Mouse (Mus musculus): ENCODE measurements around the gene 4933427D14Rik.
A peak's percentile ranks its signal among the peaks of the same experiment; 100 is the strongest.
"Not testable (repeated sequence)": the region's sequence is repeated elsewhere in the genome, so short reads cannot be mapped to it uniquely, and the experiment has no call there.

Gene 4933427D14Rik

DNA sequence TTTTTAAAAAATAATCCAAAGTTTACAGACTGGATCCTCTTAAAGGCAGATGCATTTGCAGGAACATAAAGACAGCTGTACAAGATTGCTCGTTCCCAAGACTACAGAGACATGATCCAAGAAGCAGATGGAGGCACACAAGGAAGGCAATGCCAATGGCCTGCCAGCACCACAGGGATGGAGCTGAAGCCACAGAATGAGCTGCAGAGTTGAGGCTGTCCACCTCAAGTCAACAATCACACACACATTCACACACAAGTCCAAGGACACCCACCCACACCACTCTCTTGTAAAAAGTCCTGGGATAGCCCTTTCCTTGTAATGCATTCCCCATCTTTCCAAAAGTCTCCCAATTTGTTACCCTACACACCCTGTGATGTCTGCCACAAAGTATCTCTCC, 3.8 kb downstream of the 4933427D14Rik start:
- DNase-seq (ENCODE audit: low read depth): no peak

DNA sequence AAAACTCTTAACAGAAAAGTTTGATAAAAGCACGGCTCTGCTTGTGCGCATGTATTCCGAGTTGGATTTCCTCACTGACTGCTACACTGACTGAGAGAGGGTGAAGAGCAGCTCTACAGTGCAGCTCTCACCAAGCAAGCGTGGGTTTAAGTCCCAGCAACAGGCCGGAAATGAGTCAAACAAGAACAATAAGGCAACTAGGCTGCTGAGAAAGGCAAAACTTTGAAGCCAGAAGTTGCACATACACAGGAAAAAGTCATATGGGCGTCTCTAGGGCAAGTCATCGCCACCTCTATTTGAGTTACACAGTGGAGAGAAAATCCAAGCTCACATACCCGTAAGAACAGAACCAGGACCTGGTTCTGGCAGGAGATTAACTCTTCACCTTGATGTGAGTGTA, 10.8 kb downstream of the 4933427D14Rik start:
- DNase-seq (ENCODE audit: low read depth): peak; percentile 39

DNA sequence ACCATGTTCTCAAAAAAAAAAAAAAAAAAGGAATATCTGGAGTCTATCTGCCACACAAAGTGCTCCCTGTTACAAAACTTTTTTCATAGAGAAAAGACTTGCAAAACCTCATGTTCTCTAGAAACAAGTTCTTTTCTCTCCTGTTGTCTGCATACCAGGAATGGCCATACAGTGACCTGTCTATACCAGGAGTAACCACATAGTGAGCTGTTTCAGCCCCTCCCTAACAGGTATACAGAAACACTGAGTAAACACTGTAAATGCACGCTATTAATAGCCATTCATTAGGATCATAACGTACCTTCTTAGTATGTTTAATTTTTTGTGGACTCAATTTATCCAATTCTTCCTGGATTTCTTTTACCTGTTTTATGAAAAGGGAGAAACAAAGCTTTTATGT, 13.0 kb downstream of the 4933427D14Rik start:
- no peak for DNase-seq (ENCODE audit: low read depth)

DNA sequence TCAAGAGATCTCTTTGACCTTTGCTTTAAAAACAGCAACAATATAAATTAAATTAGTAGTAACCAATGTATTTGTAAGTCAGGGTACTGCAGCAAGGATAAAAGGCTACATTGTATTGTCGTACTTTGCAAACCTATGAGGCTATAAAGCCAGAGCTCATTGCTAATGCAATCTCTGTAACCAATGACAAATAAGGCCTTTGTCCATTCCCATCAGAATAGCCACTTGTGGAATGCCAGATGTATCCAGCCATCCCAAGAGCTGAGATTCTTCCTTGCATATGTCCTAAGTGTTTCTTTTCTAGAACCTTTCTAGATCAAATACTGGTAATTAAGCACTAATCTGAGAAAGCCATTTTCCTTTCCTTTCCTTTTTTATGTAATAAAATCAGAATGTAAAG, 16.4 kb downstream of the 4933427D14Rik start:
- DNase-seq (ENCODE audit: low read depth): no peak

DNA sequence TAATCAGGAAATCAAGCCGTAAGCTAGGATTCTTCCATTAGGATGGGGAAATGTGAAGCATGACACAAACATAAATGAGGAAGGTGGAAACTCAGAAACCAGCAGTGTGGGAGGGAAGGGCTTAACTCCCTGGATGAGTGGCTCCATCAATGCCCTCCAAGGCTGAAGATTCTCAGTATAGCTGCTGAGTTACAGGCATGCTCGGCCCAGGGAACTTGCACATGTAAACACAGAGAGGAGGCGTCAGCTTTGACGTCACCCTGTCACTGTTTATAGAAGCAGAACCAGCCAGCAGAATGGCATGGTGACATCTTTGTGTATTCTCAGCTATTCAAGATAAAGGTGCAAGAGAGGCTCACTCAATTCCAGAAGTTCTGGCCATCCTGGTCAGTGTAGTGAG, 23.0 kb downstream of the 4933427D14Rik start:
- no peak for DNase-seq (ENCODE audit: low read depth)

DNA sequence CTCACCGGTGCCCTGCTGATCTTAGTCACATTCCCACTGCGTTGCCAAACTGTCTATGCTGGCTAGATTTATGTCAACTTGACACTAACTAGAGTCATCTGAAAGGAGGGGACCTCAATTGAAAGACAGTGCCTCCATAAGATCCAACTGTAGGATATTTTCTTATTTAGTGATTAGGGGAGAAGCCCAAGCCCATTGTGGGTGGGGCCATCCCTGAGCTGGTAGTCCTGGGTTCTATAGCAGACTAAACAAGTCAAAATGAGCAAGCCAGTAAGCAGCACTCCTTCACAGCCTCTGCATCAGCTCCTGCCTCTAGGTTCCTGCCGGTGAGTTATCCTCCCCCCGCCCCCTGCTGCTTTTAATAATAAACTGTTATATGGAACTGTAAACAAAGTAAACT, 26.1 kb downstream of the 4933427D14Rik start:
- no peak for DNase-seq (ENCODE audit: low read depth)

DNA sequence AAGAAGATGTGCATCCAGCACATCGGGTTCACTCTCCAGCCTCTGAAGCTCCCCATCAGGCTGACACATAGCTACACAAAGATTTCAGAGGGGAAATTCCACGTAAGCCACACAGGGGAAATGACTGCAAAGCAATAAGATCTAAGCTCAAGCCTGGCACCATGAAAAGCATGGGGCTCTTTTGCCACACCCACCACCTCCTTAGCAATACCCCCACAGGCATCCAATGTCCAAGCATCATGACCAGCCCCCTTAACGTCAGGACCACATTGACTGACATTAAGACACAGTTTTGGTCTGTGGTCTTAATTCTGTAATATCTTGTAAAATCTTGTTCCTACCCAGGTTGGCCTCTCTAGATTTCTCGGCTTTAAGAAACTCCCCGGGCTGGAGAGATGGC, 26.7 kb downstream of the 4933427D14Rik start:
- DNase-seq (ENCODE audit: low read depth): no peak

DNA sequence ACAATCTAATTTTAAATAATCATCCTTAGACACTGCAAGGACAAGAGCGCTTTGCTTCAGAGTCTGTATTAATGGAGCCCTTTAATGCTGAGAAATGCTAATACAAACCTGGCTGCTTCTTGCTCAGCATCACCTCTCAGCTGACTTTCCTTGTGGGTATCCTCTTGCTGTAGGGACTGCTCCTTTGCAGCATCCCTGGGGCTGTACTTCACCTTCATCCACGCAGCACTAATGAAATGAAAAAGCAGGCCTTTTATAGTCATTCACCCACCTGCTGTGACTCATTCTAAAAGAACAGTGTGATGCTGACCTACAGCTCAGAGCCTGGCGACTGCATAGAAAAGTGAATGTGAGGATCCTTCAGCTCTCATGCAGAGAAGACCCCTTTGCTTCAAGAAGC, 30.7 kb downstream of the 4933427D14Rik start:
- DNase-seq (ENCODE audit: low read depth): no peak

DNA sequence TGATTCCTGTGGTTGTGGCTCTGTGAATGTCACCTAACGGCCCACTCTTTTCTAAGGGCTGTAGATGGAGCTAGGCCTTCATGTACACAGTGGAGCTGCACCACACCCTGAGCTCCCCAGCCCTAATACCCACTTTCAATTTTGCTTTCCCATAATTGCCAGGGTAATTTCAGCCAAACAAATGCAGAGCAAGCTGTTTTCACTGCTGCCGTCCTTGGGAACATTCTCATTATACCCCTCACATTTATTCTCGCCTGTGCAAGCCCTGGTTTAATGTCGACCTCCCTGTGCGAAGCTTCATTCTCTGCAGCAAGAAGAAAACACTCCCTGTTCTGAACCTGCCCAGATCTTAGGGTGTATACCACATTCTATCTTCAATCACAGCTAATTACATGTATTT, 31.3 kb downstream of the 4933427D14Rik start:
- no peak for DNase-seq (ENCODE audit: low read depth)

DNA sequence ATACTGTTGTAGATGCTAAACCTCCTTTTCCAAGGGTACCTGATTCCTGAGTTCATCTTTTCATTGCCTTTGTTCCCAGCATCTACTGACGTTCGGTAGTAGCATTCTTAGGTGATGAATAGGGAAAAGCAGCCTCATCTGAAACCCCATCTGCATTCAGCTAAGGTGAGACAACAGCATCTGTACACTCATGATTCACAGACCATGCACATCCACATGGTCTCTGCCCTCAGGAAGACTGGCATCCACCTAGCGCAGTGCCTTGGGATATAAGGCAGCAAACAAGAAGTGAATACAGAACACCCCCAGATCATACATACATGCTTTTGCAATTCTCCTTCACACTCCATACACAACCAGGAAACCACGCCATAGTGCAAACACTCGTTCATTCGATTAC, 32.5 kb downstream of the 4933427D14Rik start:
- no peak for DNase-seq (ENCODE audit: low read depth)

DNA sequence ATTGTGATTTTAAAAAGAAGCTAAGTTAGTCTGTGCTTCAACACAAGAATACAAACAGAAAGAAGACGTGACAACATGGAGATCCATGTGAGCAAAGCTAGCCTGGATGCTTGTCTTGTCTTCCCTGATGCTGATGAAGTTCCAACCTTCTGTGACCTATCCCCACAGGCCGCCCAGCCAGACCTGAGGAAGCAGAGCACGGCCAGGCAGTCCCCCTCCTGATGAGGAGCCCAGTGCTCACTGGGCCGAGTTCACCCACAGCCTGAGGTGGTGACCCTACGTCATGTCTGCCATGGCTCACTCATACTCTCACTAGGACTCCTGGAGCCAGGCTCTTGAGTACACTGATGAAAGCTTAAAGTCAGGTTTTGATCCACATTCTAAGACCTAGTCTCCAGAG, 33.8 kb downstream of the 4933427D14Rik start:
- DNase-seq (ENCODE audit: low read depth): no peak

DNA sequence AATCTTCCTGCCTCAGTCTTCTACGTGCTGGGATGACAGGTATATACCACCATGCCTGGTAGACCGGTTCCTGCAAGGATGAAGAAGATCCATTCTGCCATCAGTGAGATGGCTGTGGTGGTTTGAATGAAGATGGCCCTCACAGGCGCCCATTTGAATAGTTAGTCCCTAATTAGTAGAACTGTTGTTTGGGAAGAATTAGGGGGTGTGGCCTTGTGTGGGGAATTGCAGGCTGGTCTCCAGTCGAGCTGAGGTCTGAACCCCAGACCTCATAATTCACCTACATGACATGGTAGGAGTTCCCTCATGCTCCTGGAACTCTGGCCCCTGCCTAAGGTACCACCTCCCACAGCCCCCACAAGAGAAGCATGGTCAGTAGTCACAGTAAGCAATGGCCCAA, 35.4 kb downstream of the 4933427D14Rik start:
- DNase-seq (ENCODE audit: low read depth): not testable (repeated sequence)

DNA sequence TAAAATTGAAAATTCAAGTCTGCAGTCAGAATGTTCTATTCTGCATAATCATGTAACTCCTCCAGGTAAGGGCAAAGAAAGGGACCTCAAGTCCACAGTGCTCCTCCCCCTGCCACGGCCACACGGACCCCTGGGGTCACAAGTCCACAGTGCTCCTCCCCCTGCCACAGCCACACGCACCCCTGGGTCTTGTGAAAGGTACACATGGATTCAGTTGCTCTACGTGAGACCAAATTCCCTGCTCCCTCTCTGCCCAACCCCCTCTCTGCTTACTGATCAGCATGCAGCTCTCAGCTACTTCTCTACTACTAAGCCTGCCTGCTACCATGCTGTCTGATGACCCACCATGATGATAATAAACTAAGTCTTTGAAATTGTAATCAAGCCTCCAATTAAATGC, 37.4 kb downstream of the 4933427D14Rik start:
- DNase-seq (ENCODE audit: low read depth): no peak

DNA sequence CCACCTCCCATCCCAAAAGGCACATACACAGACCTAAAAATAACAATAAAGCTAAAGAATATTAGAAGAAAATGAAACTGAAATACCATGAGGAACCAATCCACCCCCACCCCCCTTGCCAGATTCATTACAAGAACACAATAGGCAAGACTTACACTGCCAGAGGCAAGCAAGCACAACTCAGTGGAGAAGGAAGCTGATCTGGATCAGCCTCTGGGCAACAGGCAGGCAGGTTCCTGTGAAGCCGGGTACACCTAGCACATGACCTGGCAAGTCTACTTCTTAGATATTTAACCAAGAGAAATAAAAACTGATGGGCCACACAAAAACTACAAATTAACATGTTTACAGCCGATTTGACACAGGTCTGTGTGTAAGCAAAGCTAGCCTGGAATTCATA, 44.1 kb downstream of the 4933427D14Rik start:
- DNase-seq (ENCODE audit: low read depth): no peak

DNA sequence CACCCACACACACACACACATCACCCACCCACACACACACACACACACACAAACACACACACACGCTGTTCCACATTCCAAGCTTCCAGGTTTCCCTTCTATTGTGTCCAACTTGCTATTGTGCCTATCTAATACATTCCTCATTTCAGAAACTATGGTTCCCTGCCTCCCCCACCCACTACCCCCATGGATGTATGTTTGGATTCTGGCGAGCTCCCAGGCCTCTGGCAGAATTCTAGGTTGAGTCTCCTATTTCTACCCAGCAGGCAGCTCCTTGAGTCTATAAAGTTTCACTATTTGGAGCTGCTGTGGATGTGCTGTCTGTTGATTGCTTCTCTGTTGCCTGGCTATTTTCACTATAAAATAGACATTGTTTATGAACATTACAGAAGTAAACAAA, 50.6 kb downstream of the 4933427D14Rik start:
- DNase-seq (ENCODE audit: low read depth): no peak

DNA sequence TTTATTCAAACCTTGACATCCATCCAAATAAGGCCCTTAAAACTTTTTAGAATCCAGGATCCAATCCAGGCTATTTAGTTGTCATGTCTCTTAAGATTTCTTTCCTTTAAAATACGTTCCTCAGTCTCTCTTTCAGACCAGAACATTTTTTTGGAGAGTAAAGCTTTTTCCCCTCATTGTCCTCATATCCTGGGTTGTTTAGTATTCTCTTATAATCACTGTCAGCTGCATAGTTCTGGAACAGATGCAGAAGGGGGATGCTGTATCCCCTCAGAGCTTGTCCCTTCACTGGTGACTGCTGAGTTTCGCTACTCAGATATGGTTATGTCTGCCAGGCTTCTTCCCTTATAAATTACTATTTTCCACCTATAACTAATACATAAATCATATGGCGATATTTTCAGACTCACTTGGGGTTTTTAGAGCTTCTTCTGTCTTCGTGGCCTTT, 51.3 kb downstream of the 4933427D14Rik start:
- no peak for DNase-seq (ENCODE audit: low read depth)

DNA sequence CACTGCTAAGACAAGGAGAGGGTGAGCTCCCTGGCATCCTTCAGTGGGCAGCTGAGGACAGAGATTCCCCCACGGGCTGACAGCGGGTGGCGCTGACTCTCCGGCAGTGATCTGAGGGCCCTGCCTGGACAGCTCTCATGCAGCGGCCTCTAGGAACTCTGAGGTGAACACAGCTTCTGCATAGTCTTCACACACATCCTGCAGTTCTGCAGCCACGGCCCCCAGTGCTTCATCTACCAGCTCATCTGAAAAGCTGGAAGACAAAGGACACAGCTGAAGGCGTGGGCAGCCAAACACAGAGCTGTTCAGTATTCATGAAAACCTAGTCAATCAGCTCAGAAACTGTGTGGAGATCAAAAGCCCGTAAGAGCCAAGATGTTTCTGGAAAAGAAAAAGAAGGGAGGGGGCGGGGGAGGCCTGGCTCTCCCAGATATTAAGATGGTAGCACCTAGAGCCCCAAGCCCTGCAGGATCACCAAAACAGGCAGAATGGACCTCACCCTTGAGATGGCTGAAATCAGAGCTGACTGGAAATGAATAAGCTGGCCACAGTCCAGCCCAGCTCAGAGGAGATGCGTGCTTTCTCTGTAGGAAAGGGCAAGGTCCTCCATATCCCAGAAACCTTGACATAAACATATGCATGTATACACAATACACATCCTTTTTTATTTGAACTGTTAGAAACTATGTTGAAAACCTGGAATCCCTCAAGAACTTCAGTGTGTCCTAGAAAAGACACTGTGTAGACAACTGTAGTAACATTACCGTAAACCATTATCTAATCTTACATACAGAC, 51.9 kb downstream of the 4933427D14Rik start:
- DNase-seq (ENCODE audit: low read depth): no peak

DNA sequence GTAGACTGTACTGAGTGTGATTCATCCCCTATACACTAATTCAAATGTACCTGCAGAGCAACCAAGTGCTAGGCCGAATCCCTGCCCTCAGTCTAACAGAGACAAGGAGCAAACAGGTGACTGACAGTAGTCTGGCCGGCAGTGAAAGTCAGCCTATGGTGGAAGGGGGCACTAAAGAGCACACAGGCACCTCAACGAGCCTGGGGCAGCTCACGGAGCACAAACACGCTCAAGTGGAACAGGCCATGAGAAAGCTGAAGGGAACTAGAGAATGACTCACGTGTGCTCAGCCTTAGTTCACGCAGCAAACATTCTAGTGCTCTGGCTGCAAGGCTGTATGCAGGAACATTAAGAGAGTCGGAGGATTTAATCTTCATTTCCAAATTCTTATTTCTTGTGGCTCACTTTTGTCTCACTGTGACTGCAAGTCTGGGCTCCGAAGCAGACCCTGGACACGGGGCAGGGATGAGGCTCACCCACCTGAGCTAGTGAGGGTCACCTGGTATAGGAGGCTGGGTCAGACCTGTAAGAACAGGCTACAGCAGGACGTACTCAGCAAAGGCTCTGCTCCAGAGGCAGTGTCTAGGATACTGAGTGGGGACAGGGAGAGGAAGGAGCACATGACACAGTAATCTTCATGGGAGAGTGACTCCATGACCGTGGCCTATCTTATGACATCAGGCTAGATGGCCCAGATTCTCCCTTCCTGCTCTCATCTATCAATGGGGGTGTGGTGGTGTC, 54.0 kb downstream of the 4933427D14Rik start:
- no peak for DNase-seq (ENCODE audit: low read depth)

DNA sequence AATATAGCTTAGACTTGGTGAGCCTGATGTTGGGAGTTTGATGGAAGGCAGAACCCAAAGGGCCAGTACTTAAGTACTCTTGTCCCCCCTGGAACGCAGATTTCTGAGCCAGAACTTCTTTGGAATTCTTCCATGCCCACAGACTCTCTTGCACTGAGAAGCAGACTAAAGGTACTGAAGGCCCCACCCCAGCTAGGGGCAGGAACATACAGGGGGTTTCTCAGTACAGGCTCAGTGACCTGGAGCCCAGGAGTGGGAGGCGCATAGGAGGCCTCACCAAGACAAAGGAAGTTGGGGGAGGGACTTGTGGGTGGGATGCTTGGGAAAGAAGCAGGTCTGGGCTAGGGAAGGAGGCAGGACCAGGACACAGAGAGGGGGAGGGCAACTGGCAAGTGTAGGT, 56.1 kb downstream of the 4933427D14Rik start:
- DNase-seq (ENCODE audit: low read depth): no peak

DNA sequence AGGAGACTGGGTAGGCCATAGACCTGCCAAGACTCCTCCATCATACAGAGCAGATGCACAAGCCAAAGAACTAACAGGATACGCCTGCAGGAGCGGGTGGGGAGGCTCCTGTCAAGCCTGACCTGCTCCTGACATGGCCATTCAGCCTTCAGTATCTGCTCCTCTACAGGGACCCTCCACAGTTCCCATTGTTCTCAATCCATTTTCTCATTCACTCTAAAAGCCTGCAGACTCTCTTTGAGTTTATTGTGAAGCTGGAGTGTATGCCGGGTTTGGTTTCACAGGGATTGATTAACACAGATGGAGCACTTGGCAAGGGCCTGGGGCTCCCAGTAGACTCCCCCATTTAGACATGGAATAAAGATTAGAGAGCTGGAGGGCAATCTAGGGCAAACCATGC, 59.3 kb downstream of the 4933427D14Rik start:
- DNase-seq (ENCODE audit: low read depth): no peak

DNA sequence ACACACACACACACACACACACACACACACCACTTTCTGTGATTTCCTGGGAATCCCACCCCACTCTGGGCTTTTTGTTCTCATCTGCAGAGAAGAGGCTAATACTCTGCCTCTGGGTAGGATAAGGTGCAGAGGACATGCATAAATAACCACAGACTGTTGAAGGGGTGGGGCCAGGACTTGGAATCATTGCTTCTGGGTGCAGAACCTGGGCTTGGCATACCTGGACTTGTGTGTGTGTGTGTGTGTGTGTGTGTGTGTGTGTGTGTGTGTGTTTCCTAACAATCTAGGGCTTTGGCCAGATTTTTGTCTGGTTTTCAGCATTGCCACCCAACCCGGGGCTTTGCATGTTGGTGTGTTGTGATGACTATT, 61.4 kb downstream of the 4933427D14Rik start:
- DNase-seq (ENCODE audit: low read depth): no peak

DNA sequence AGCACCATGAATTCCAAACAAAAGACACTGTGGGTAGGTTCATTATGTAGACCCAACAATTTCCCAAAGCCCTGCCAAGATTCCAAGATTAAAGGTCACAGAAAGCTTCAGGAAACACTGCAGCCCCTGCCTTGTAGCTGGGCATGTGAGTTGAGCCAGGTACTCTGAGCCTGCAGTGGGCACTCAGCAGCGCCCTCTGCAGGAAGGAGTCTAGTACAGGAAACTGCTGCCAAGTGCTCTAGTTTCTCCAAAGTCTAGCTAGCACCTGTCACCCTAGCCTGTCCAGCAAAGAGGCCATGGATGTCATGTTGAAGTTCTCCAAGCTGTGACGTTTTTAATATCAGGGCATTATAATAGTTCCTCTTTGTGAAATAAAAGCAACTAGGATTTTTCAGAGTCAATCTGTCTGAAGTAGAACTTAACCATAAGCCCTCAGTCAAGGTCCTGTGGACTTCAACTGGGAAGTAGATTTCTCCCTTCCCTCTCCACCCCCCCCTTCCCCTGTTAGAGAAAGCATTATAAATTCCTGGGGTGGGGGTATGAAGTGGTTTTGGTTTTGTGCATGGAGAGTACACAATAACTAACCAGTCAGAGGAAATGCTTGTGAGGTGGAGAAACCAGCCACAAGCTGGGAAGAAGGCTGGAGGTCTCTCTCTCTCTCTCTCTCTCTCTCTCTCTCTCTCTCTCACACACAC, 61.9 kb downstream of the 4933427D14Rik start:
- peak; percentile 15 for DNase-seq (ENCODE audit: low read depth)

DNA sequence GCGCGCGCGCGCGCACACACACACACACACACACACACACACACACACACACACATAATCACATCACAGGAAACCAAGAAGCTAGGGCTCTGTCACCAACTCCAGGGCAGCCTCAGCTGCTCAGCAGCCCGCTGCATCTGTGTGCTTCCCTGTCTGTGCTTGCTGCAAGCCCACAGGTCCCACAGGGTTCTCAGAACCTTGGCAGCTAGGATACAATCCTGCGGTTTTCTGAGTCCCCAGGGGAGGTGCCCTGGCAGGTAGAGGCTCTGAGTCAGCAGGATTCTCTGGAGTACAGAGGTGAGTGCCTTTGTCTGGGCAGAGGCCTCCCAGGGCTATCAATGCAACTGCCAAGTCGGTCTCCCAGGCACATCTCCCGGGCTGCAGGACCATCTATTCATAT, 64.4 kb downstream of the 4933427D14Rik start:
- no peak for DNase-seq (ENCODE audit: low read depth)
